Mouse (Mus musculus) bone marrow macrophage, adult 2 months (primary cell): ENCODE measurements around the gene Add1. TPM values are rescaled to one million over a fixed set of nuclear protein-coding genes. Genes with fewer than 3 reads are reported as not detected.

Experiments
- H3K27ac ChIP-seq: 2 replicates; pipeline ENCODE4 v1.5.1; 2012; ENCODE audit warnings: low read depth, low read length; ENCODE audit not compliant: insufficient read depth
- H3K4me1 ChIP-seq: 2 replicates; pipeline ENCODE4 v1.6.1; 2012; ENCODE audit warnings: low read length; ENCODE audit not compliant: control insufficient read depth, insufficient read depth
- H3K4me3 ChIP-seq: 2 replicates; pipeline ENCODE4 v1.5.1; 2012; ENCODE audit warnings: mild to moderate bottlenecking, low read length, moderate library complexity; ENCODE audit not compliant: insufficient read depth
- CTCF ChIP-seq: IDR thresholded peaks from 2 replicates; pipeline ENCODE4 v1.5.1; 2012; ENCODE audit warnings: low read depth, mild to moderate bottlenecking, low read length, moderate library complexity
- POLR2A ChIP-seq: IDR thresholded peaks from 2 replicates; pipeline ENCODE4 v1.6.1; 2012; ENCODE audit warnings: mild to moderate bottlenecking, low read depth, low read length, borderline replicate concordance
- polyA plus RNA-seq: library from polyadenylated mRNA; stranded (reverse); fragments of >200 nt; gene quantifications from 2 replicates; pipeline ENCODE4 v1.2.4, GENCODE M21; 2012; ENCODE audit not compliant: missing spikeins, insufficient read depth, insufficient read length

Add1 gene
- polyA plus RNA-seq, result 120 and 122 TPM in 2 replicates

DNA sequence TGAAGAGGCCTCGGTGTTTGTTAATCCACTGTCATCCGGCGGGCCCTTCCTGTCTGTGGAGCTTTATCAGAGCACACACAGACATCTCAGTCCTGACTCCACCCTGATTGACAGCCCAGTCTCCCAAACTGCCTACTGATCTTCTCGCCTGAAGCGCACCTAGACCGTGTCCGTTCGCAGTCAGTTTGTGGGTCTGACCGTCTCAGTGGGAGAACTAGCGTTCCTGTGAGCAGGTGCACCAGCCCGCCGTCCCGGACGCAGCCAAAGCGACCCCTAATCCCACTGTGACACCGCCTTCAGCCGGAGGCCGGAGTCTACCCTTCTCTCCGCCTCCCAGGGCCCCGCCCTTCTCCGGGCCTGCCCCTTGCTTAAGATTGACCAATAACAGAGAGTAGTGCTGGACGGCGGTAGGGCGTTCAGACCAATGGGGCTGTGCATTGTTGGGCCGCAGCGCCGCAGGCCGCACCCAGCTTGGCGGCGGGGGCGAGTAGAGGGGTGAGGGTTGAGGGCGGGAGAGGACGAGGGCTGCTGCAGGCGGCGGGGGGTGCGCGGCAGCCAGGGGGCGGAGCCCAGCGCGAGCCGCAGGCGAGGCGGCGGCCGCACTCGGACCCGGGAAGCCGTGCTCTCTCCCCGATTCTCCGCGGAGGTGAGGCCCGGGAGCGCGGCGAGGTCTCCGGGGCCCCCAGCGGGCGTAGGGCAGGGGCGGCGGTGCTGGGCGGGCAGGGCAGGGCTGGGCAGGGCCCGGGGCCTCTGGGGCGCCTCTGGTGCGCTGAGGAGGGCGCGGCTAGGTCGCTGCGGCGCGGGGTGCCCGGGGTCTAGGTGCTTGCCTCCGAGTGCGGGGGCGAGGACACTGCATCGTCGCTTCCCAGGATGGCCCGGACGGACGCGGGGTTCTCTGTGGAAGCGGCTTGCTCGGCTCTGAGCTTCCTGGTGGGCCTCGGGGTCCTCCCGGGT, at the start of gene Add1:
Gene Add1, plus strand, starts transcription at position 397 of the 954 bp plus-strand sequence.
- TF ChIP-seq POLR2A, result peak; percentile 77
- no peak for TF ChIP-seq CTCF
- H3K27ac ChIP-seq, result peak within 1 kb of the TSS; percentile 73
- peaks cover 11% of the 10 kb centered on the region for H3K4me1 ChIP-seq

GRCm38 (mm10) chr5:34523958-34524485, 49.4 kb upstream of the Add1 start:
- Histone ChIP-seq H3K4me1 (peaks cover 49% of the 10 kb centered on the region), H3K27ac (no peak overlapping the region), H3K4me3 (no peak overlapping the region)
- no peak for TF ChIP-seq CTCF
- TF ChIP-seq POLR2A, result no peak

More for the DNA sequence above, at the start of gene Add1:
- H3K4me3 ChIP-seq, result peak within 1 kb of the TSS; percentile 93

DNA sequence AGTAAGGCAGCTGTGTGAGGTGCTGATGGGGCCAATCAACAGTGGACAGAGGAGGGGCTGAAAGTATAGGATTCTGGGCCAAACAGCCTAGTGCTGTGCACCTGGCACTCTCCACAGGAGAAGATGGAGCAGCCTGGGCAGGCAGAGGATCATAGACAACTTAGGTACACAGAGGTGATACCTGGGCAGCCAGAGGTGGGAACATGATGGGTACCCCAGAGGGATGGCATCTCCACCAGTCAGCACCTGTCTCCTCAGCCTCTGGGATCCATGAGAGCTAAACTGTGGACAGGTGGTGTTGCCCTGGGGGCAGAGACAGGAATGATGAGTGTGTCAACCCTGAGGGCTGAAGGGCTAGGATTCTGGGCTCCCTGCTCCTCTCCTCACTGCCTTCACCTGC, 49.0 kb upstream of the Add1 start:
- no peak overlapping the region for H3K27ac ChIP-seq
- TF ChIP-seq CTCF, result no peak
- H3K4me3 ChIP-seq, result no peak overlapping the region
- peaks cover 51% of the 10 kb centered on the region for H3K4me1 ChIP-seq

- no peak for TF ChIP-seq CTCF
- no peak for TF ChIP-seq POLR2A
- peaks cover 52% of the 10 kb centered on the region for H3K4me1 ChIP-seq
Measured at GRCm38 (mm10) chr5:34525663-34526476, 47.6 kb upstream of the Add1 start, which contains the start of gene Sh3bp2. Sh3bp2 (plus strand) TSS chr5:34525838.

DNA sequence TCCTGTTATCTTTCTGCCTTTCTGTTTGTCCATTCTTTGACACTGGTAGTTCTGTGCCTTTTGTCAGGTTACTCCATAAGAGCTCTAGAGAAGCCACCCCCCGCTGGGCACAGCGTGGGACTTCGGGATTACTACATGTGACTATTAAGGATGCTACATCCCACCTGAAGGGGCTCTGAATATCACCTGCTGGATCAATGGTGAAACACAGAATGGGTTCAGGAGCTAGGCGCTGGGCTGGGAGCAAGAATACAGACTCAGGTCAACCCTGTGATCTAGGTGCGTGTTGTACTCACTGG, 47.0 kb upstream of the Add1 start:
- peaks cover 52% of the 10 kb centered on the region for H3K4me1 ChIP-seq
- H3K4me3 ChIP-seq, result peak overlapping the region; percentile 94
- peak overlapping the region; percentile 85 for H3K27ac ChIP-seq
- TF ChIP-seq CTCF, result no peak

More at GRCm38 (mm10) chr5:34525663-34526476, 47.6 kb upstream of the Add1 start, which contains the start of gene Sh3bp2:
- H3K4me3 ChIP-seq, result peak within 1 kb of the TSS; percentile 94
- H3K27ac ChIP-seq, result peak within 1 kb of the TSS; percentile 85

DNA sequence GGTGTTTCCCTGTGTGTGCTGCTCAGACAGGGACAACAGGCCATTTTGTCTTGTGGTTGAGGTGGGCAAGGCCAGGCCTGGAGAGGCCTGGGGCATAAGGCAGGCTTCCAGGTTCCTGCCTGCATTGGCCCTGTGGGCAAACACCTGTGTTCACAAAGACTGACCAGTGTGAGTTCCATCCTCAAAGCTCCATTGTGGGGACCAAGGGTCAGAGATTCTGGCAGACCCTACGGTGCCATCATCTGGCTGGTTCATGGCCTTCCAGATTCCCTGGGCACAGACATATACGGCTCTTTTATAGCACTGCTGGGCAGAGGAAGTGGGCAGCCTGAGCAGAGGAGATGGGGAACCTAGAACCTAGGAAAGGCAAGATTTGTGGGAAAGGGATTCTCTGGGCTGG, 46.1 kb upstream of the Add1 start:
- Histone ChIP-seq H3K4me3 (peak overlapping the region; percentile 94), H3K27ac (peak overlapping the region; percentile 85), H3K4me1 (peaks cover 52% of the 10 kb centered on the region)
- TF ChIP-seq CTCF (no peak), POLR2A (no peak)

DNA sequence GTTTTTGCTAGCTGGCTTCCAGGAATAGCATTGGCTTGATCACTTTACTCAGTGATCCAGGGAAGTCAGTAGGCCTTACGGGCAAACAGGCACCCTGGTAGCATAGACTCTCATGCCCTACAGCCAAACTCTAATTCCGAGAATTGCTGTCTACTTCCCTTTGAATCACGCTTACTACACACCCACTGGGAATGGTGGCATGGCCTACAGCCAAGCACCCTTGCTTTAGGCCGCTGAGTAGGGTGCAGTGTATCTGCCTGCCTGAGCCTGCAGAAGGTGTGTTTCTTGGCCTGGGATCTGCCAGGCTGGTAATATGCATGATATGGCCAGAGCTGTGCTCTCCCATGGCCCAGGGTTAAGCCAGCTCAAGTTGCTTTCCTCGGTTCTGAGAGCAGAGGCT, 44.7 kb upstream of the Add1 start:
- Histone ChIP-seq H3K27ac (peak overlapping the region; percentile 85), H3K4me3 (peak overlapping the region; percentile 94), H3K4me1 (peaks cover 65% of the 10 kb centered on the region)
- TF ChIP-seq CTCF (no peak), POLR2A (no peak)

GRCm38 (mm10) chr5:34530116-34530515, 43.3 kb upstream of the Add1 start:
- peak overlapping the region; percentile 3; the same call in 1 of the 2 replicates for H3K4me3 ChIP-seq
- peaks cover 75% of the 10 kb centered on the region for H3K4me1 ChIP-seq
- no peak for TF ChIP-seq POLR2A
- TF ChIP-seq CTCF, result no peak
- H3K27ac ChIP-seq, result peak overlapping the region; percentile 99

GRCm38 (mm10) chr5:34530687-34531086, 42.8 kb upstream of the Add1 start:
- Histone ChIP-seq H3K4me1 (peaks cover 81% of the 10 kb centered on the region), H3K27ac (peak overlapping the region; percentile 99), H3K4me3 (peak overlapping the region; percentile 6; the same call in 1 of the 2 replicates)
- TF ChIP-seq POLR2A (no peak), CTCF (no peak)
